ENCODE assay signal across 24 mouse cellular contexts in the genomic region with DNA sequence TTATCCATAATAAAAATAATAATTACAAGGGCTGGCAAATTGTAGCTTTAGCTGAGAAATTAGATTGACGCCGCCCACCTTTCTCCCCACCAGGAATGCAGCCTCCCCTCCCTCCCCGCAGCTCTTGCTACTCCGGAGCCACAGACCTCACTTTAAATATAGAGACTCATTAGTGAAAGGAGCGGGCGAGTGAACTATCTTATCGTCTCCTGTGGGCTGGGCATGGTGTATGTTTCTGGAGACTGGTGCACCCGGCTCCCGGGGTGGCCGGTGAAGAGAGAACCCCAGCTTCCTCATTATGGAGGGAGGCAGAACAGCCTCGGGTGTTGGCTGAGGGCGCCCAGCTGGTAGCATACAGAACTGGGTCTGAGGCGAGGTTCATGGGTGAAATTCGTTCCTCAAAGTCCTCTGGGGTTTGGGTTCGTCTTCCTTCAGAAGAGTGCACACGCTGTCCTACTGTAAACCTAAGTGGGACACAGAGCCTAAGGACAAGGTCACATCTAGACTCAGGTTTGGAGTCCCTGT.
DNase-seq lines count a peak whose midpoint lies in the region; ATAC-seq and TF ChIP-seq lines count a peak whose summit lies in the region.
"Had no signal": no experiment of that assay in that cellular context is flagged by ENCODE, and none has a peak within 500 bp of the region (broad histone marks: within the 10 kb centered on the region; RNA-seq: fewer than 3 reads in every experiment).

No protein-coding gene starts in this region.

- no peaks in the 10 kb centered on the region for H3K36me3 ChIP-seq in forebrain, embryonic 12.5 days (replicated peaks)
- H3K36me3 ChIP-seq in forebrain, postnatal 0 days (ENCODE audit: insufficient read depth), result no peaks in the 10 kb centered on the region
- no peaks in the 10 kb centered on the region for H3K36me3 ChIP-seq in heart, embryonic 15.5 days
- H3K36me3 ChIP-seq in neural tube, embryonic 13.5 days, result no peaks in the 10 kb centered on the region
- H3K36me3 ChIP-seq: embryonic facial prominence, embryonic 13.5 days; G1E; hindbrain, embryonic 12.5 days; lung, embryonic 15.5 days had no signal

- no peak for TF ChIP-seq CTCF in forebrain, postnatal 0 days (IDR thresholded peaks at IDR 0.05; ENCODE audit: low read depth)

- no peak for ATAC-seq in forebrain, embryonic 12.5 days (ENCODE audit: low FRiP score)
- no peak for ATAC-seq in forebrain, postnatal 0 days
- no peak for ATAC-seq in heart, embryonic 15.5 days (replicated peaks; ENCODE audit: insufficient number of reproducible peaks, insufficient read depth, low FRiP score, low read depth)
- ATAC-seq in neural tube, embryonic 13.5 days (ENCODE audit: low read depth), result no peak
- ATAC-seq: activated CD4-positive, CD25-positive, alpha-beta regulatory T cell, adult 4 months; CD4-positive, CD25-positive, alpha-beta regulatory T cell, adult 4 months; intestine, embryonic 16.5 days had no signal

- no peak overlapping the region for H3K4me2 ChIP-seq in forebrain, embryonic 12.5 days
- no peak overlapping the region for H3K4me2 ChIP-seq in forebrain, postnatal 0 days (ENCODE audit: low read depth)
- H3K4me2 ChIP-seq in heart, embryonic 15.5 days, result 0 out of 2 replicates have a peak overlapping the region, but pooled peaks have one; percentile 10
- H3K4me2 ChIP-seq in neural tube, embryonic 13.5 days, result peak overlapping the region; percentile 11; the same call in 1 of the 2 replicates
- H3K4me2 ChIP-seq: embryonic facial prominence, embryonic 13.5 days; hindbrain, embryonic 12.5 days; liver, embryonic 11.5 days; lung, embryonic 15.5 days had no signal

- no peaks in the 10 kb centered on the region for H3K9me3 ChIP-seq in forebrain, embryonic 12.5 days
- H3K9me3 ChIP-seq in forebrain, postnatal 0 days (ENCODE audit: low read length), result no peaks in the 10 kb centered on the region
- H3K9me3 ChIP-seq in heart, embryonic 15.5 days (replicated peaks), result no peaks in the 10 kb centered on the region
- no peaks in the 10 kb centered on the region for H3K9me3 ChIP-seq in neural tube, embryonic 13.5 days
- H3K9me3 ChIP-seq: G1E; hindbrain, embryonic 12.5 days; lung, embryonic 15.5 days had no signal

- H3K27me3 ChIP-seq in forebrain, embryonic 12.5 days, result peaks cover 42% of the 10 kb centered on the region
- no peaks in the 10 kb centered on the region; the same call in 1 of the 2 replicates for H3K27me3 ChIP-seq in forebrain, postnatal 0 days (ENCODE audit: insufficient read depth, low read length)
- H3K27me3 ChIP-seq in heart, embryonic 15.5 days, result peaks cover 56% of the 10 kb centered on the region
- H3K27me3 ChIP-seq in neural tube, embryonic 13.5 days, result peaks cover 46% of the 10 kb centered on the region

- no peak overlapping the region for H3K4me3 ChIP-seq in forebrain, embryonic 12.5 days (replicated peaks)
- no peak overlapping the region for H3K4me3 ChIP-seq in forebrain, postnatal 0 days (ENCODE audit: low read depth, low read length)
- no peak overlapping the region for H3K4me3 ChIP-seq in heart, embryonic 15.5 days
- no peak overlapping the region for H3K4me3 ChIP-seq in neural tube, embryonic 13.5 days
- H3K4me3 ChIP-seq: embryonic facial prominence, embryonic 13.5 days; gastrocnemius, adult 2 months; hindbrain, embryonic 12.5 days; lung, embryonic 15.5 days had no signal

- 0 out of 2 replicates have a peak overlapping the region, but pooled peaks have one; percentile 13 for H3K27ac ChIP-seq in forebrain, embryonic 12.5 days
- H3K27ac ChIP-seq in forebrain, postnatal 0 days (ENCODE audit: low read depth, low read length), result no peak overlapping the region
- H3K27ac ChIP-seq in heart, embryonic 15.5 days, result no peak overlapping the region
- 0 out of 2 replicates have a peak overlapping the region, but pooled peaks have one; percentile 9 for H3K27ac ChIP-seq in neural tube, embryonic 13.5 days (replicated peaks)
- H3K27ac ChIP-seq: embryonic facial prominence, embryonic 13.5 days; gastrocnemius, adult 2 months; hindbrain, embryonic 12.5 days; lung, embryonic 15.5 days; stomach, postnatal 0 days had no signal

- WGBS in forebrain, embryonic 12.5 days, result 68% methylated on average over 16 of the region's 16 CpGs
- WGBS in forebrain, postnatal 0 days, result 65% methylated on average over 16 of the region's 16 CpGs
- 28% methylated on average over 16 of the region's 16 CpGs for WGBS in heart, embryonic 15.5 days
- 50% methylated on average over 16 of the region's 16 CpGs for WGBS in neural tube, embryonic 13.5 days

- H3K4me1 ChIP-seq in forebrain, embryonic 12.5 days, result peaks cover 19% of the 10 kb centered on the region
- peaks cover 3% of the 10 kb centered on the region; the same call in 1 of the 2 replicates for H3K4me1 ChIP-seq in forebrain, postnatal 0 days (ENCODE audit: insufficient read depth)
- peaks cover 4% of the 10 kb centered on the region for H3K4me1 ChIP-seq in heart, embryonic 15.5 days (replicated peaks)
- H3K4me1 ChIP-seq in neural tube, embryonic 13.5 days (replicated peaks), result peaks cover 36% of the 10 kb centered on the region
- H3K4me1 ChIP-seq: lung, embryonic 15.5 days had no signal

- no peak overlapping the region for H3K9ac ChIP-seq in forebrain, embryonic 12.5 days
- no peak overlapping the region for H3K9ac ChIP-seq in forebrain, postnatal 0 days
- H3K9ac ChIP-seq in heart, embryonic 15.5 days, result no peak overlapping the region
- no peak overlapping the region for H3K9ac ChIP-seq in neural tube, embryonic 13.5 days
- H3K9ac ChIP-seq: embryonic facial prominence, embryonic 13.5 days; hindbrain, embryonic 12.5 days; lung, embryonic 15.5 days had no signal

- DNase-seq in forebrain, postnatal 0 days, result no peak
- DNase-seq in heart, postnatal 36 days, result no peak
- DNase-seq in neural tube, embryonic 10.5 days (ENCODE audit: extremely low spot score, low spot score), result no peak
- DNase-seq in layer of hippocampus, postnatal 25 days (ENCODE audit: extremely low spot score in 1 of 2, low spot score in 1 of 2), result no peak
- DNase-seq in thymus, postnatal 36 days, result no peak
- DNase-seq: adrenal gland, postnatal 14 days; cerebellum, adult 11 months; cerebellum, postnatal 10 days; gastrocnemius, adult 2 months; kidney, postnatal 36 days; right cerebral cortex, adult 18-20 months; thymus, postnatal 14 days had no signal

- intact Hi-C loops in heart, postnatal 36 days (cut with DNase I), result no loop called here

Comparison
In these comparisons a context has a peak if more than half of its experiments do, and no peak if none do; other contexts are left out.
1. H3K27ac ChIP-seq: peak in forebrain, embryonic 12.5 days (single experiment) and neural tube, embryonic 13.5 days (single experiment); none in forebrain, postnatal 0 days (single experiment) and heart, embryonic 15.5 days (single experiment).
2. H3K4me2 ChIP-seq: peak in heart, embryonic 15.5 days (single experiment) and neural tube, embryonic 13.5 days (single experiment); none in forebrain, embryonic 12.5 days (single experiment) and forebrain, postnatal 0 days (single experiment).